Mouse (Mus musculus): ENCODE results near the gene Mark4. TPM values are rescaled to one million over a fixed set of nuclear protein-coding genes. Genes with fewer than 3 reads are reported as not detected.

The Mark4 gene
- polyA plus RNA-seq, 1 experiment: 36.3 TPM

- TF ChIP-seq CTCF (IDR thresholded peaks at IDR 0.05; ENCODE audit: borderline replicate concordance, control insufficient read depth, extremely low read depth, insufficient read depth, low read length, poor library complexity) (no peak), POLR2A (IDR thresholded peaks at IDR 0.05; ENCODE audit: control insufficient read depth, extremely low read depth, insufficient read depth, low read length, poor library complexity) (no peak)
- H3K27ac ChIP-seq (ENCODE audit: control insufficient read depth, insufficient read depth, low read length): no peak overlapping the region
- 89% methylated on average over 9 of the region's 9 CpGs for WGBS
- no peaks in the 10 kb centered on the region for H3K36me3 ChIP-seq (ENCODE audit: control insufficient read depth, insufficient read depth, low read length)
- H3K4me3 ChIP-seq (ENCODE audit: control insufficient read depth, insufficient read depth, low read length): no peak overlapping the region
- no peaks in the 10 kb centered on the region for H3K27me3 ChIP-seq (ENCODE audit: control insufficient read depth, insufficient read depth, low read length)
- H3K4me1 ChIP-seq (replicated peaks; ENCODE audit: control insufficient read depth, insufficient read depth, low read length): peaks cover 25% of the 10 kb centered on the region
- no peak for DNase-seq
Measured at GRCm38 (mm10) chr7:19402535-19403112, 56.0 kb downstream of the Mark4 start.

- H3K27ac ChIP-seq (ENCODE audit: control insufficient read depth, insufficient read depth, low read length): no peak overlapping the region
- no peaks in the 10 kb centered on the region for H3K27me3 ChIP-seq (ENCODE audit: control insufficient read depth, insufficient read depth, low read length)
- no peak for DNase-seq
- peaks cover 25% of the 10 kb centered on the region for H3K4me1 ChIP-seq (replicated peaks; ENCODE audit: control insufficient read depth, insufficient read depth, low read length)
- no peak overlapping the region for H3K4me3 ChIP-seq (ENCODE audit: control insufficient read depth, insufficient read depth, low read length)
- H3K36me3 ChIP-seq (ENCODE audit: control insufficient read depth, insufficient read depth, low read length): no peaks in the 10 kb centered on the region
- TF ChIP-seq POLR2A (IDR thresholded peaks at IDR 0.05; ENCODE audit: control insufficient read depth, extremely low read depth, insufficient read depth, low read length, poor library complexity) (no peak), CTCF (IDR thresholded peaks at IDR 0.05; ENCODE audit: borderline replicate concordance, control insufficient read depth, extremely low read depth, insufficient read depth, low read length, poor library complexity) (no peak)
- 93% methylated on average over 4 of the region's 4 CpGs for WGBS
Measured at GRCm38 (mm10) chr7:19400946-19401345, 57.7 kb downstream of the Mark4 start.

GRCm38 (mm10) chr7:19399496-19400280 is 58.9 kb downstream of the Mark4 start:
- Histone ChIP-seq H3K4me3 (ENCODE audit: control insufficient read depth, insufficient read depth, low read length) (peak overlapping the region; percentile 17), H3K27ac (ENCODE audit: control insufficient read depth, insufficient read depth, low read length) (no peak overlapping the region), H3K27me3 (ENCODE audit: control insufficient read depth, insufficient read depth, low read length) (no peaks in the 10 kb centered on the region), H3K4me1 (replicated peaks; ENCODE audit: control insufficient read depth, insufficient read depth, low read length) (peaks cover 23% of the 10 kb centered on the region), H3K36me3 (ENCODE audit: control insufficient read depth, insufficient read depth, low read length) (peaks cover 6% of the 10 kb centered on the region)
- TF ChIP-seq CTCF (IDR thresholded peaks at IDR 0.05; ENCODE audit: borderline replicate concordance, control insufficient read depth, extremely low read depth, insufficient read depth, low read length, poor library complexity) (no peak), POLR2A (IDR thresholded peaks at IDR 0.05; ENCODE audit: control insufficient read depth, extremely low read depth, insufficient read depth, low read length, poor library complexity) (no peak)
- DNase-seq: peak; percentile 70
- 14% methylated on average over 27 of the region's 27 CpGs for WGBS

GRCm38 (mm10) chr7:19394484-19394883 is 64.1 kb downstream of the Mark4 start:
- Histone ChIP-seq H3K27ac (ENCODE audit: control insufficient read depth, insufficient read depth, low read length) (no peak overlapping the region), H3K36me3 (ENCODE audit: control insufficient read depth, insufficient read depth, low read length) (peaks cover 41% of the 10 kb centered on the region), H3K27me3 (ENCODE audit: control insufficient read depth, insufficient read depth, low read length) (no peaks in the 10 kb centered on the region), H3K4me3 (ENCODE audit: control insufficient read depth, insufficient read depth, low read length) (no peak overlapping the region), H3K4me1 (replicated peaks; ENCODE audit: control insufficient read depth, insufficient read depth, low read length) (peaks cover 4% of the 10 kb centered on the region)
- WGBS: 97% methylated on average over 8 of the region's 8 CpGs
- TF ChIP-seq CTCF (IDR thresholded peaks at IDR 0.05; ENCODE audit: borderline replicate concordance, control insufficient read depth, extremely low read depth, insufficient read depth, low read length, poor library complexity) (no peak), POLR2A (IDR thresholded peaks at IDR 0.05; ENCODE audit: control insufficient read depth, extremely low read depth, insufficient read depth, low read length, poor library complexity) (no peak)
- DNase-seq: no peak

- Histone ChIP-seq H3K27me3 (ENCODE audit: control insufficient read depth, insufficient read depth, low read length) (no peaks in the 10 kb centered on the region), H3K4me1 (replicated peaks; ENCODE audit: control insufficient read depth, insufficient read depth, low read length) (no peaks in the 10 kb centered on the region), H3K4me3 (ENCODE audit: control insufficient read depth, insufficient read depth, low read length) (no peak overlapping the region), H3K27ac (ENCODE audit: control insufficient read depth, insufficient read depth, low read length) (no peak overlapping the region), H3K36me3 (ENCODE audit: control insufficient read depth, insufficient read depth, low read length) (peaks cover 60% of the 10 kb centered on the region)
- DNase-seq: no peak
- TF ChIP-seq POLR2A (IDR thresholded peaks at IDR 0.05; ENCODE audit: control insufficient read depth, extremely low read depth, insufficient read depth, low read length, poor library complexity): no peak
- WGBS: 96% methylated on average over 10 of the region's 10 CpGs
Measured at GRCm38 (mm10) chr7:19388699-19389413, 69.8 kb downstream of the Mark4 start.

- Histone ChIP-seq H3K4me3 (ENCODE audit: control insufficient read depth, insufficient read depth, low read length) (no peak overlapping the region), H3K36me3 (ENCODE audit: control insufficient read depth, insufficient read depth, low read length) (peaks cover 29% of the 10 kb centered on the region), H3K4me1 (replicated peaks; ENCODE audit: control insufficient read depth, insufficient read depth, low read length) (peaks cover 7% of the 10 kb centered on the region; the same call in 1 of the 2 replicates), H3K27ac (ENCODE audit: control insufficient read depth, insufficient read depth, low read length) (no peak overlapping the region), H3K27me3 (ENCODE audit: control insufficient read depth, insufficient read depth, low read length) (no peaks in the 10 kb centered on the region)
- DNase-seq: no peak
- WGBS: 98% methylated on average over 9 of the region's 9 CpGs
- TF ChIP-seq POLR2A (IDR thresholded peaks at IDR 0.05; ENCODE audit: control insufficient read depth, extremely low read depth, insufficient read depth, low read length, poor library complexity): no peak
- TF ChIP-seq CTCF (IDR thresholded peaks at IDR 0.05; ENCODE audit: borderline replicate concordance, control insufficient read depth, extremely low read depth, insufficient read depth, low read length, poor library complexity): no peak
Measured at GRCm38 (mm10) chr7:19383708-19384107, 74.9 kb downstream of the Mark4 start.
